Mouse (Mus musculus) frontal cortex, postnatal 14 days (tissue): Measurements from ENCODE around the gene Btg3.
A peak's percentile ranks its signal among the peaks of the same experiment; 100 is the strongest.

Experiments
- DNase-seq, 2 experiments: peaks; one replicate each; pipeline ENCODE4 v3.0.0; 2022; ENCODE audit warnings: low spot score in 2 of 2

The Btg3 gene

DNA sequence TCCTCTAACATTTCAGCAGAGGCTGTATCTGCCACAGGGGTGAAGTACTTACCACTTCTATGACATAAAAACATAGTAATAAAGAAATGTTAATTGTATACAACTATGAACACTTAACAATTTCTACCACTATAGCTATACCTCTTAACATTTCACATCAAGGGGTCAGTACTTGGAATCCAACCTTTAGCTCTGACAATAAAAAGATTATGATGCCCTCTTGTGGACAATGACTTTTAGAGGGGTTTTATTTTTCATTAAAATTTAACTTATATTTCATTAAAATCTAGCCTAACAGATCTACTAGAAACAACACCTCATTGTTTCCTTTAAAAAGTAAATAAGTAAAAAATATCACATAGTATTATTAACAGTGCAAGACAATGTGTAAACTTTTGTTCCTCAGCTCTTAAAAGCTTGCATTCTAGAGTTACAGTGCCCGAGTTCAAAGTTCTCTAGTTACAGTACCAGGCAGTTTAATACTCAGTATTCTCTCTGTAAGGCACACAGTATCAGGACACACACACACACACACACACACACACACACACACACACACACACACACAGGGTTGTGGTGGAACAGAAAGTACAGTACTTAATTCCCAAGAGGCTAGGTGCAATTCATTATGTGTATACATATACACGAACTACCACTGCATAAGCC, 30.2 kb downstream of the Btg3 start:
- no peak for DNase-seq

GRCm38 (mm10) chr16:78343792-78344191, 33.2 kb downstream of the Btg3 start:
- DNase-seq = no peak

- DNase-seq = no peak
These were observed 34.2 kb downstream of the Btg3 start for GRCm38 (mm10) chr16:78342767-78343166.

DNA sequence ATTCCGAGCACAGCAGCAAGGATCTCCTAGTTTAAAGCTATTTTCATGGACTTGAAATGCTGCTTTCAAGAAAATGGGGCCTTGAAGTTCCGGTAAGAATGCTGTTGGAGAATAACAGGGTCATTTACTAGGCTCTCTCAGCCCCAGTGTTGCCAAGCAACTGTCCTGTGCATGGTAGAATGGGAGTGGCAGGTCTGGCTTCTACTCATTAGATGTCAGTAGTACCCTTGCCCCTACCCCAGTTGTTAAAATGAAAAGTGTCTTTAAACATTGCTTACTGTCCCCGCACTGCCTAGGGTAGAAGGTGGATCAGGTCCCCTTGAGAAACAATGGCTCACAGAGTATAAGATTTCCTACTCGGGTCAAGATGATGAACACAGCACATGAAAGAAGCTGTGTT, 35.6 kb downstream of the Btg3 start:
- DNase-seq = no peak

- DNase-seq = no peak
These were observed 39.8 kb downstream of the Btg3 start for GRCm38 (mm10) chr16:78337226-78337625.

GRCm38 (mm10) chr16:78327999-78328398, 49.0 kb downstream of the Btg3 start:
- DNase-seq = no peak

GRCm38 (mm10) chr16:78327562-78327961, 49.4 kb downstream of the Btg3 start:
- no peak for DNase-seq

- no peak for DNase-seq
These were observed 50.8 kb downstream of the Btg3 start for GRCm38 (mm10) chr16:78325972-78326848.

DNA sequence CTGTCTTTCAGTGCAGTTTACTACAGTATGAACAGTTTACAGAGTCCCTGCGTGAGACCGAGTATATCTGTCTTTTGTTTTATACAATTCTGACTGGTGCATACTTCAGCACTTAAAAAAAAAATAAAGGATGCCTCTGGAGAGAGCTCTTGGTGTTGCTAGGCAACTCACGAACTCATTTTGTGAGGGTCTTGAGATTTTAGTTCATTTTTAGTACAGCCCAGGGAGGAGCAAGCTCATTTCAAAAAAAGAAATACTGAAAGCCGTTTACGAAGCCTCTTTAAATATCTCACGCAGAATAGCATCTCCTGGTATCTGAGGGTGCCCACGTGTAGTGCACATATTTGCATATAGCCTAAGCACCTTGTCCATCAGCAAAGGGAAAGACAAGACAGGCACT, 54.9 kb downstream of the Btg3 start:
- peak in 1 of 2 experiments; percentile 32 for DNase-seq

DNA sequence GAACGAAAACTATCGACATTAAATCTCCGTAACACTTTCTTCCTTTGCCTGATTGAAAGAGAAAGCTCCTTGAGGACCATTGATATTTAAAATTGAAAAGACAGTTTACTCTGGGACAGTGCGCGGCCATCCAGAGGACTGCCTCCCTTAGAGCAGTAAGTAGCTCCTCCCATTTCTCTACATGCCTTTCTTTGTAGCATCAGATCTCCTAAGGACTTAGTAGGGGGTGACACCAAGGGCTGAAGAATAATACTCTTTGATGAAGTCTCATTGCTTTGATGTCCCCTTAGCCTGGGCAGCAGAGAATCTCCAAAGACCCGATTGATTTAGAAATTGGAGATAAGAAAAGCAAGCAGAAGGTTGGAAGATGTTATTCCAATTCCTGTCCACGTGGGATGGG, 55.4 kb downstream of the Btg3 start:
- DNase-seq = no peak

- no peak for DNase-seq
These were observed 57.3 kb downstream of the Btg3 start for GRCm38 (mm10) chr16:78319711-78320110.

DNA sequence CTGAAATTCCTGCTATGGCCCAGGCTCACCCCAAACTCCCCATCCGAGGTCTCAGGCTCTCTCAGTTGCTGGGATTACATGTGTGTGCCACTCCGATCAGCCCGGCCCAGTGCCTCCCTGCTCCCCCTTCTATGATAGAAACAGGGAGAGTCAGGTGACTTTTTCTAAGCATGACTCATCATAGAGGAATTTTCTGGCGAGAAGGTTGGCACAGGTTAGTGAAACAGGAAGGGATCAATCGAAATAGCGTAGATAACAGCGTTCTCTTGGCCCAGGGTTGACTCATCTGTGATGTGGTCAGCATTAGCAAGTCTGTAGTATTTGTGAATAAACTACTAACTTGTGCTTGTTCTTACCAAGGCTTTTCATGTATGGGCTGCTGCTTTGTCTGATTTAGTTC, 59.0 kb downstream of the Btg3 start:
- DNase-seq = no peak

DNA sequence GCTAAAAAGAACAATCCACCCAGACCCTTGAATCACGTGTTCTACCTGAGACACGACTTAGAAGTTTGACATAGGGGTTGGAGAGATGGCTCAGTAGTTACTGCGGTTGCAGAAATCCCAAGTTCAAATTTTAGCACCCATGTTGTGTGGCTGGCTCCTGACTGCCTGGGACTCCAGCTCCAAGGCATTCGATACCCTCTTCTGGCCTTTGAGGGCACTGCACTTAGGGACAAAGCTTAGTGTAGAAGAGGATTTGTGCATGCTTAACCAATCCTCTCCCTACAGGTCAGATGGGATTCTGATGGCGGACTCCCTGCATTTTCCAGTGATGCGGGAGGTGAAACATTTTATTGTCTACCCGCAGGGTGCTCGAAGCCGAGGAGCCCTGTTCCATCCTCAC, 60.1 kb downstream of the Btg3 start:
- DNase-seq = peak; percentile 34 to 59

- no peak for DNase-seq
These were observed 63.0 kb downstream of the Btg3 start for GRCm38 (mm10) chr16:78314026-78314425.

DNA sequence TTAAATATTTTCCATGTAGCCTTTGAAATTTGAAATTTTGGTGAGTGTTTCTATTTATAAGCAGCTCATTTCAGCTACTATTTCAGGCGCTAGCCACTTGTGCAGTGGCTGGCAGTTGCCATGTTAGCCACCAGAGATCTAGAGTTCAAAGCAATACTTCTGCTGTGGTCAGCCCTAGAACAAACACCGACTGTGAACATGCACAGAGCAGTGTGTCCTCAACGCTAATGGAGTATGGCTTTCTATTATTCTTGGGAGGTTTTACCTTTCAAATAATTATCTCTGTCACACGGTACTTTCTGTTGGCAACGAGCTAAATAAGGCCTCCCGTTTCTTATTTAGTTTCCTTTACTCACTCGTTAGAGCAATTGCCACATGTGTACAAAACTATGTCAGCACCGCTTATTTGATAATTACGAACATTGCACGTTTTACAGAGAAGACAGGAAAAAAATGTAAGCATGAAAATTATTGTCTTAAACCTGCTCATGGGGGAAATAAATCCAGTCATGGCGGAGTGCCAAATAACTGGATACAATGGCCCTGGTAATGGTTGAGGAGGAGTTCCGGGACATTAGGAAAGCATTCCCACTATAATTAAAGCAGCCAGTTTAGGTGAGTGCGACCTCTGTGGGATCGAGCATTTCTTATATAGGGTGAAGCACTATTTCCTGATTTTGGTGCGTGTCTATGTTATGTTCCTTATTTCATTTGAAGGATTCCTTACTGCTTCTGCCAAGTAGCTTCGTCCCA, 63.7 kb downstream of the Btg3 start:
- no peak for DNase-seq

DNA sequence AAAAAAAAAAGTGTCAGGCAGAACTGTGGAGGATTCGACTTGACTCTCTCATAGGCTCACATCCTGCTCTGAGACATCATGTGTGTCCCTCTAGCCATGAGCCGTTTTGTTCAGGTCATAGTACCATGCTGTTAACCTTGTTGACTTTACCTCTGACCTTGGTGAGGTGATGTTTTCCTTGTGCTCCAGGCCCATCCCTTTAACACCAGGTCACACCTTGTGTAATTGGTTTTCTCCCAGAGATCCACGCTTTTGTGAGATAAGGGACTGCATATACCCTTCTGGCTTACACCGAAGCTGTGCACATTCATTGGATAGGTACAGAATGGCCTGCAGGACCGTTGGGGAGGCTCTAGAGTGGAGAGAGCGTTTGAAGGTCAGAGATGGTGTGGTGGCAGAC, 67.7 kb downstream of the Btg3 start:
- DNase-seq = no peak

DNA sequence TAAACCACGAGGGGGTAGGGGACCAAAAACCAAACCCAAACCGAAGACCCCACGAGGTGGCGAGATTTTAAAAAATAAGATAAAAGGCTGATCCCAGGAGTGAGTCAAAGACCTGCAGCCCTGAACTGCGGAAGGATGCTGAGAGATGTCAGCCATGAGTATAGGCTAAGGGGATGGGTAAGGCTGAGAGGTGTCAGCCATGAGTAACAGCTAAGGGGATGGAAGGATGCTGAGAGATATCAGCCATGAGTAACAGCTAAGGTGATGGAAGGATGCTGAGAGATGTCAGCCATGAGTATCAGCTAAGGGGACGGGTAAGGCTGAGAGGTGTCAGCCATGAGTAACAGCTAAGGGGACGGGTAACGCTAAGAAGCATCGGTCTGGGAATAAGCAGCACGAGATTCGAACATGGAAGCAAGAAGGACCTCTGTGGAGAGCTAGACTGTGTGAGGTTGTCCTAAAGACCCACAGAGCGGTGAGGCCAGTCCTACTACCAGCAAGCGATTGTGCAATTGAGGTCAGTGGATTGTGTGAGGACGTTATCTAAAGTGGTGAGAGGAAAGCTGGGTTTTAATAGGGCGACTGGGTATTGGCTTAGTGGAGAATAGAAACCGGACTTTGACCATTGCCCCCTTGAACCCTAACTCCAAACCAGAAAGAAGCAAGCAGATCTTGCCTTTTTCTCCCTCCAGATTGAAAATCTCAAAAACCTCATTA, 69.4 kb downstream of the Btg3 start:
- DNase-seq = no peak

DNA sequence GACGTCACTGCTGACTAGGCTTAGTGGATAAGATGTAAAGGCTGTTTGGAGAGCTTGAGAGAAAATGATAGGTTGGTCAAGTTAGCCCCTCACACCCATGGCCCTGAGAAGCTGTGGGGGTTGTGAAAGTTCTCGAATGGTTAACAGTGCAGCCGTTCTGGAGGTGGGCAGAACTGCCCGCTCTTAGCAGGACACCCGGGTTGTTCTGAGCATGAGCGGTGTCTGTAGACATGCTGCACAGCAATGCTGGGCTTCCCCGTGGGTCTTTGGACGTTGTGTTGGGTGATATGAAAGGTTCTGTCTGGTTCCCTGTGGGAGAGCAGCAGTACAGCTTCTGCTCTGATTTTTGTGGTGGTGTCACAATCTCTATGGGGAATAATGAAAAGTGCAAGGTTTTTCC, 70.4 kb downstream of the Btg3 start:
- no peak for DNase-seq

GRCm38 (mm10) chr16:78305606-78306100, 71.3 kb downstream of the Btg3 start:
- DNase-seq = no peak

DNA sequence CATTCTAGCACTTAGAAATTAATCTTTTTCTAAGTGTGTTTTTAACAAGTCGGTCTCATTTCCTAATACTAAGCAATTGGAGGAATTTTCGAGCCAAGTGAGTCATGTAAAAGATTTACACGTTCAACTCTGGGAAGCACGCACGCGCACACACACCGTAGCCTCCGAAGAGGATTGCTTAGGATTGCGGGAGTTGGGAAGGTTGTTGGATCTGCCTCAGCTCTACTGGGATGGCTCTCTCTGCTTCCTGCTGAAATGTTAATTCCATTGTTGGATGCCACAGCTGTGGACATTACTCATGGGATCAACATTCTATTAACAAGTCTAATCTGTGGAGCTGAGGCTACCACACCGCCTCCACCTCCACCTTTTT, 74.3 kb downstream of the Btg3 start:
- DNase-seq = no peak

DNA sequence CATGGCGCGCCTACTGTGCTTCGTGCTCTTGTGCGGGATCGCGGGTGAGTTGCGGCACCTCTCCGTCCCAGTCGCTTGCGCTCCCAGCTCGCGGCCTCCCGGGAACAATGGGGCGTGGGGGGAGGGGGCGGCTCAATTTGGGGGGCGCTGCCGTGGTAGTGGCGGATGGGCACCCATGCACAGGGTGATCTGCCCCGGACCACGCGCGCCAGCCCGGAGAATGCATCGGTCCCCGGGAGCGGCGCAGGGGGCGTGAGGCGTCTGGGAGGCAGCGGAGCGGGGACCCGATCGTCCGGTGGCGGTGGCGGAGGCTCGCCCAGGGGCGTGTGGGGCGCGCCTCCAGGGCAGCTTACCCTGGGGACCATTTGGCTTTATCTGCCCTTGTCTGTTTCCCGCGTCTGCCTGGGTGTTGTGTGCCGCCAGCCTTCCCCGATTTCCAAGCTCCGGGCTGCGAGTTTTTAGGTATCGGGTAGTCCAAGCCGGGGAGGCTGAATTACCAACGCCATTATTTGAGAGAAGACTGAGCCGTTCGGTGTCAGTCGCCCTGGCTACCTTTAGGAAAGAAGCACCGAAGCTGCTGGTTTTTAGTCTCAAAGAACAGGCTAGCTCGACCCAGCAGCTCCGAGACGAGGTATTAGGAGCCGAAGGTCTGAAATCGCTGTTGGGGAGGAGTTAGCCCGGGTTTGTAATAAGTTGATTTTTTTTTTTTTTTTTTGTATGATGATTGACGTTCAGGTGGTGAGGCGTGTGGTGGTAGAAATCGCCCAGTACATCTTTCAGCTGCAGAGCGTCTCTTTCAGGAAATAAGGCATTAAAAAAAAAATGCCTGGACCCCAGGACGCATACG, 74.9 kb downstream of the Btg3 start:
- no peak for DNase-seq
